Comparison of ENCODE assay signal across 25 mouse cellular contexts in genomic region chr1:133818531-133818930, GRCm38 (mm10). TPM values are rescaled to one million over a fixed set of nuclear protein-coding genes. Genes with fewer than 3 reads are reported as not detected.
DNase-seq lines count a peak whose midpoint lies in the region; ATAC-seq and TF ChIP-seq lines count a peak whose summit lies in the region.
"Had no signal": no experiment of that assay in that cellular context is flagged by ENCODE, and none has a peak within 500 bp of the region (broad histone marks: within the 10 kb centered on the region; RNA-seq: fewer than 3 reads in every experiment).

No protein-coding gene starts in this region.

- H3K9ac ChIP-seq in lung, postnatal 0 days (replicated peaks; ENCODE audit: low read depth): no peak overlapping the region
- H3K9ac ChIP-seq in intestine, embryonic 15.5 days: no peak overlapping the region
- H3K9ac ChIP-seq: embryonic facial prominence, embryonic 13.5 days; forebrain, postnatal 0 days; hindbrain, embryonic 12.5 days; hindbrain, embryonic 15.5 days had no signal

- no peak overlapping the region for H3K27ac ChIP-seq in lung, postnatal 0 days (ENCODE audit: low read length)
- no peak overlapping the region for H3K27ac ChIP-seq in intestine, embryonic 15.5 days
- H3K27ac ChIP-seq: embryonic facial prominence, embryonic 10.5 days; embryonic facial prominence, embryonic 13.5 days; heart, adult 2 months; hindbrain, embryonic 12.5 days; hindbrain, embryonic 15.5 days had no signal

- no peak overlapping the region for H3K4me2 ChIP-seq in lung, postnatal 0 days (replicated peaks; ENCODE audit: low read depth, low read length)
- H3K4me2 ChIP-seq in intestine, embryonic 15.5 days (replicated peaks): no peak overlapping the region
- H3K4me2 ChIP-seq: embryonic facial prominence, embryonic 13.5 days; heart, embryonic 11.5 days; hindbrain, embryonic 12.5 days; hindbrain, embryonic 15.5 days had no signal

- ATAC-seq in lung, postnatal 0 days: peak; percentile 67
- ATAC-seq in granulocyte monocyte progenitor cell, adult 5-6 weeks (replicated peaks; ENCODE audit: poor library complexity, severe bottlenecking): 0 out of 2 replicates have a peak, but pooled peaks have one; percentile 10
- ATAC-seq in intestine, embryonic 15.5 days: no peak
- ATAC-seq: activated CD4-positive, CD25-positive, alpha-beta regulatory T cell, adult 4 months; forebrain, embryonic 14.5 days; forebrain, postnatal 0 days had no signal

- 69% methylated on average over 2 of the region's 2 CpGs for WGBS in lung, postnatal 0 days
- WGBS in intestine, embryonic 15.5 days: 71% methylated on average over 2 of the region's 2 CpGs

- no peaks in the 10 kb centered on the region for H3K4me1 ChIP-seq in lung, postnatal 0 days (ENCODE audit: insufficient read depth, low read depth, low read length)
- peaks cover 8% of the 10 kb centered on the region; the same call in 1 of the 2 replicates for H3K4me1 ChIP-seq in intestine, embryonic 15.5 days (replicated peaks)

- TF ChIP-seq EP300 in lung, postnatal 0 days (IDR thresholded peaks at IDR 0.05): no peak

- TF ChIP-seq CTCF in lung, postnatal 0 days (IDR thresholded peaks at IDR 0.05): no peak

- H3K27me3 ChIP-seq in lung, postnatal 0 days (replicated peaks; ENCODE audit: insufficient read depth, low read length): no peaks in the 10 kb centered on the region
- no peaks in the 10 kb centered on the region for H3K27me3 ChIP-seq in intestine, embryonic 15.5 days (replicated peaks)
- H3K27me3 ChIP-seq: hindbrain, embryonic 12.5 days; hindbrain, embryonic 15.5 days had no signal

- H3K4me3 ChIP-seq in lung, postnatal 0 days (ENCODE audit: low read depth, low read length): no peak overlapping the region
- no peak overlapping the region for H3K4me3 ChIP-seq in intestine, embryonic 15.5 days (replicated peaks)
- H3K4me3 ChIP-seq: embryonic facial prominence, embryonic 10.5 days; embryonic facial prominence, embryonic 13.5 days; erythroblast, embryonic 14.5 days; heart, adult 2 months; hindbrain, embryonic 12.5 days; hindbrain, embryonic 15.5 days had no signal

- no peaks in the 10 kb centered on the region for H3K36me3 ChIP-seq in lung, postnatal 0 days (ENCODE audit: insufficient read depth, low read length)
- H3K36me3 ChIP-seq in intestine, embryonic 15.5 days: no peaks in the 10 kb centered on the region
- H3K36me3 ChIP-seq: embryonic facial prominence, embryonic 10.5 days; embryonic facial prominence, embryonic 13.5 days; hindbrain, embryonic 12.5 days; hindbrain, embryonic 15.5 days had no signal

- peak; percentile 85 for DNase-seq in lung, postnatal 0 days (ENCODE audit: low spot score)
- DNase-seq in lung, adult 18-20 months: no peak
- peak; percentile 68 for DNase-seq in fat pad, adult 2 months (ENCODE audit: extremely low read depth, low read depth, low spot score)
- no peak for DNase-seq in frontal cortex, postnatal 10 days (ENCODE audit: low spot score in 2 of 2)
- DNase-seq: adrenal gland, postnatal 10 days; cerebellum, adult 11 months; cerebellum, adult 8-10 months; cerebellum, postnatal 10 days; cerebellum, postnatal 36 days; embryo, embryonic 11 days; forebrain, postnatal 0 days; gastrocnemius, postnatal 10 days; gastrocnemius, postnatal 36 days; heart, adult 2 months; kidney, adult 11 months had no signal

- H3K9me3 ChIP-seq in lung, postnatal 0 days (ENCODE audit: low read length): no peaks in the 10 kb centered on the region
- no peaks in the 10 kb centered on the region for H3K9me3 ChIP-seq in intestine, embryonic 15.5 days
- H3K9me3 ChIP-seq: embryonic facial prominence, embryonic 10.5 days; embryonic facial prominence, embryonic 13.5 days; hindbrain, embryonic 12.5 days; hindbrain, embryonic 15.5 days had no signal

RNA-seq across cellular contexts. Expression of gene Atp2b4, which starts 17.7 kb away (rescaled TPM):
- polyA plus RNA-seq in lung, postnatal 0 days (2015; fragmentation: Nextera tagmentation; extraction: Ambion mirVana): 7.8 and 8.5 TPM in 2 replicates
- 44.2 and 58.3 TPM in 2 replicates for total RNA-seq in granulocyte monocyte progenitor cell, adult 5-6 weeks (2014; fragmentation: Nextera tagmentation)
- total RNA-seq in granulocyte monocyte progenitor cell, adult 5-6 weeks (2017): 27.1 and 32.1 TPM in 2 replicates
- polyA plus RNA-seq in intestine, embryonic 15.5 days (2015; fragmentation: Nextera tagmentation; extraction: Ambion mirVana): 18.2 and 19.9 TPM in 2 replicates

Comparison
In these comparisons a context has a peak if more than half of its experiments do, and no peak if none do; other contexts are left out.
1. DNase-seq: peak in lung, postnatal 0 days (single experiment) and fat pad, adult 2 months (single experiment); none in lung, adult 18-20 months (0 of 2) and frontal cortex, postnatal 10 days (0 of 2).